Mouse (Mus musculus) layer of hippocampus, adult 18-20 months (tissue): ENCODE results near the gene Ykt6. TPM values are rescaled to one million over a fixed set of nuclear protein-coding genes. Genes with fewer than 3 reads are reported as not detected.

Experiments
- DNase-seq, 2 experiments: peaks; one replicate each; pipeline ENCODE4 v3.0.0; 2022; ENCODE audit warnings: low spot score in 2 of 2
- total RNA-seq, 2 experiments: library from RNA; stranded (reverse); gene quantifications; 2 replicates each; pipeline ENCODE4 v1.2.3; 2021

Gene Ykt6
- total RNA-seq, 2 experiments from 2014 or later: 69.3 to 71.0 TPM

DNA sequence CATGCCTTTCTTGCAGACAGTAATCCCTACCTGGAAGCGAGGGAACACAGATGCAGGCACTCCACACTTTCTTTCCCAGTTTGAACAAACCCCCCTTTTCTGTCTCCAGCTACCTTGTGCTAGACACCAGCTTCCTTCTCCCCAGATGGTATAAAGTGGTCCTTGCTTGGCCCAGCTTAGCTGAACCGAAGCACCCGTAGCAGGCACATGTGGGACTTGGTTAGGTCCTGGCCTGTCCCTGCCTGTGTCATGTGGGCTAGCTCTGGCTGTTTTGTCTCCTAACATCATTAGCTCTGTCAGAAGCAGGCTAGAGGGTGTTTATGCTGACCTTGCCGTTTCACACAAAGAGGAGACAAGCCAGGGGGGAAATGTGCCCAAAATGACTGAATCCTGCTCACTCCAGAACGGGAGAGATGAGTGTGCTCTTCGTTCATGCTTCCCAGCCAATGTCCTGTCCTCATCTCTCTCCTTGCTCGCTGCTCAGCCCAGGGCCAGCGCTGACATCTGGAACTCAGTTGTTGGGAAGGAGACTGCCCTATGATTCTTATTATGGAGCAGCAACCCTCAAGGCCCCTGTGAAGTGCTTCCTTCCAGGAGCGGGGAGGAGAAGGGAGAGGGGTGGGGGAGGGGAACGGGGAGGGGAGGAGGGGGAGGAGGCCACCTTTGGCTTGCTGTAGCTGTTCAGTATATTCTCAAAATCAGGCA, 6.8 kb upstream of the Ykt6 start:
- no peak for DNase-seq

DNA sequence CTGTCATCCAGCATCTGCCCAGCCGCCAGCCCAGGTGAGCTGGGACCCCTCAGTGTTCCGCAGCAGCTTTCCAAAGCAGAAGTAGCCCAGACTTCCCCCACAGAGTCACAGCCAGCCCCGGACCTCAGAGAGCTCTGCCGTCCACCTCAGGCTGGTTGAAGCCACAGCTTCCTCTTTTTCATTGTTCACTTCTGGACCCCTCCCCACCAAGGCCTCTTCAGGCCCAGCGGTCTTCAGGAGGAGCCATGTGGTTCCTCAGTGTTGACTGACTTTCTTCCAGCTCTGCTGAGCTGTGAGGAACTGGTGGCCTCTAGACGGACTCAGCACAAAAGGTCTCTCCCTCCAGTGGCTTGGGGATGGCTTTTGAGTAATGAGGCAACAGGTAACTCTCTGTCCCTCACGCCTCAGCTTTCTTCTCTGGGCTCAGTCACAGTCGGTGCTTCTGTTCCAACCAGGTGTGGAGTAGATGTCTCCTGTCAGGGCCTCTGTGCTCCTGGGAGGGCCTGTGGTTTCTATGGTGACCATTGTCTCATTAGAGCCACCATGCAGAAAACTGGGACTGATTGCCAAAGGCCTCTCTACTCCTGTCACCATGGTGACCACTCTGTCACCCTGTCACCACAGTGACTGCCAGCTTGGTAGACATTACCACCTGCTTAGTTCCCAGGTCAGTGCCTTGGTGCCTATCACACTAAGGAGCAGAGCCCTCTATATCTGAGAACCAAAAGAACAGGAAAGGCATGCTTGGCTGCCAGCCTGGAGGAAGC, 5.7 kb upstream of the Ykt6 start, which contains the start of gene Gck:
Gck (minus strand) TSS at position 496 of the 767 bp plus-strand sequence.
- no peak for DNase-seq

- DNase-seq: no peak
Measured at GRCm38 (mm10) chr11:5952501-5952900, 3.0 kb upstream of the Ykt6 start.

DNA sequence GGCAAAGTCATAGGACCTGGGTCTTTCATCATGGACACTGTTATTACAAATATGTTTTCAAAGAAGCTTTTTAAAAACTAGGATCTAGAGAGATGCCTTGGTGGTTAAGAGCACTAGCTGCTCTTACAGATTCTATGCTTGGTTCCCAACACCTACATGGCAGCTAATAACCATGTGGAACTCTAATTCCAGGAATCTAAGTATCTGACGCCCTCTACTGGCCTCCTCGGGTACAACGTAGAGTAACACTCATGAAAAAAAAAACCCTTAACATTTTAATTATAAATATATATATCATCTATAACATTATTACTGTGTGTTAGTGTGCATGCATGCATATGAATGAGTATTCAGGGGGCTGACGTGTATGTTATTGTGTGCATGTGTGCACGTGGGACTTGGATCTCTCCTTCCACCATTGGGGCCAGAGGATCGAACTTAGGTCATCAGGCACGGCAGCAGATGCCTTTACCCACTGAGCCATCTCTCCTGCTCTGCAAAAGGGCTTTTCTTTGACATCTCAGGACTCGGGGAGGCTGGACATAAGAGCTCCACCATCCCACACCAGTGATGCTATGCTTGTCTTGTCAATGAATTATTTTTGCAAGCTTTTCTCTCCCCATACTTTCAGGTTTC, 2.2 kb upstream of the Ykt6 start:
- no peak for DNase-seq

- DNase-seq: no peak
Measured at GRCm38 (mm10) chr11:5954435-5954834, 1.1 kb upstream of the Ykt6 start.

GRCm38 (mm10) chr11:5954965-5955504, 458 bp upstream of the Ykt6 start:
- DNase-seq: peak in 1 of 2 experiments; percentile 53

- DNase-seq: no peak
Measured at GRCm38 (mm10) chr11:5960051-5960450, 4.6 kb downstream of the Ykt6 start.

DNA sequence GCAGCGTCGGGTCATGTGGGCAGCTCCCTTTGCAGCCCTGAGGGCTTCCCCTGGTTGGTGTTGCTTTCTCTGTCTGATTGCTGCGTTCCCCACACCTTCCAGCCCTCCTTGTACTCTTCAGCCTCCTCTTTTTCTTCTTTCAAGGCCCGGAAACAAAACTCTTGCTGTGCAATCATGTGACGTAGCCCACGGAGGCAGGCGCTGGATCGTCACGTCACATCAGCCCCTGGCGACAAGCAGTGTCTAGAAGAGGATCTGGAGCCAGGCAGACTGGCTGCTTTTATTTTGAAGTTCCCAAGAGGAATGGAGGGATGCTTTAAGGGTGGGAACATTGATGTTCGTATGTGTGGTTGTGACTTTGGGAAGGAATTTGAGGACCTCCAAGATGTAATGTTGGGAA, 10.4 kb downstream of the Ykt6 start:
- peak in 1 of 2 experiments; percentile 49 for DNase-seq

GRCm38 (mm10) chr11:5966751-5967150, 11.3 kb downstream of the Ykt6 start:
- DNase-seq: no peak

- DNase-seq: no peak
Measured at GRCm38 (mm10) chr11:5968223-5968622, 12.7 kb downstream of the Ykt6 start.

- no peak for DNase-seq
Measured at GRCm38 (mm10) chr11:5971202-5971601, 15.7 kb downstream of the Ykt6 start.

- no peak for DNase-seq
Measured at GRCm38 (mm10) chr11:5973151-5973550, 17.7 kb downstream of the Ykt6 start.

- DNase-seq: no peak
Measured at GRCm38 (mm10) chr11:5974053-5974452, 18.6 kb downstream of the Ykt6 start.

DNA sequence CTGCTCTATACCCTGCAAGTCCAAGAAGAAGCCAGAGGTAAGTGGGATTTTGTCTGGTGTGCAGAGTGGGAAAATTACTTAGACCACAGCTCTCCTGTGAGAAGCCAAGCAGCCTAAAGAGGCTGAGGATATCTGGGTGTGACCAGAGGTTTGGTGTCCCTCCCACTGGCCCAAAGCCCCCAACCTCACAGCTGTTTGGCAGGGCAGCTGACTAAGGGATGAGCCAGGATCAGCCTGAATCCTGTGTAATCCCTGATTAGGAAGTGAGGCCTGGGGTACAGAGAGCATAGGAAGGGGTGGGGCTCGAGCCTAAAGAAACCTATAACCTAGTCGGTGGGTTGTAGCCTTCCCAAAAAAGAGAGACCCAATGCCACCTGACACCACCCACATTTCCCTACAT, 19.6 kb downstream of the Ykt6 start:
- no peak for DNase-seq

- DNase-seq: no peak
Measured at GRCm38 (mm10) chr11:5976106-5976505, 20.6 kb downstream of the Ykt6 start.

DNA sequence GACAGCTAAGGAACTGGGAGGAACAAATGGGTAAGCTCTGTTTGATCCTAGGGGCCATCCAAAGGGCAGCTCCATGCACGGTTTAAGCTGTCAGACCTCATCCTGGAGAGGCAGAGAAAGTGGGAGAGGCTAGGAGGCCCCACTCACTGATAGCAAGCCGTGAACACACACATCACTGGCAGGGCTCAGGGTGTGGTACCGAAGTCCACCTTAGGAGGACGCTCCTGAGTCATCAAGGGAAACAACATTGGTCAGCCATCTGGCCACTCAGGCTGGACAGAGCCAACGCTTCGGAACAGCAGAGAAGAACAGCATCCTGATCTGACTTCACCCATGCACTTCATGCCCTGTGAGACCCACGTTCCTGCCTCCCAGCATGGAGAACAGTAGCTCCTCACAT, 23.6 kb downstream of the Ykt6 start:
- DNase-seq: no peak

DNA sequence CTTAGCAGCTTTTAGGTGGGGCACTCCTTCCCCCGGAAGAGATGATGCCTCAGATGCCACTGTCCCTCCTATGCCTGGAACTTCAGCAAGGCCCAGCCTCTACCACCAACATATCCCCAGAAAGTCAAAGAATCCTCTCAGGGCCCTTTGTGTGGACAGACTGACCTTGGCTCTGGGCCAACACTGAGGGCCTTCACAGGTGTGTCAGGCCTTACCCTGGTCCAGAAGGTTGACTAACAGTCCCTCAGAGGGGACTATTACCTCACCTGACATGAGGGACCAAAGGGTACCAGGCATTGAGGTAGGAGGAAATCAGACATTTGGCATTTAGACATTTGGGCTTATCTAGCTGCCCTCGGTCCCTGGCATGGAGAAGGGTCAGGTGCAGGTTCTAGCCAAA, 24.6 kb downstream of the Ykt6 start:
- no peak for DNase-seq

DNA sequence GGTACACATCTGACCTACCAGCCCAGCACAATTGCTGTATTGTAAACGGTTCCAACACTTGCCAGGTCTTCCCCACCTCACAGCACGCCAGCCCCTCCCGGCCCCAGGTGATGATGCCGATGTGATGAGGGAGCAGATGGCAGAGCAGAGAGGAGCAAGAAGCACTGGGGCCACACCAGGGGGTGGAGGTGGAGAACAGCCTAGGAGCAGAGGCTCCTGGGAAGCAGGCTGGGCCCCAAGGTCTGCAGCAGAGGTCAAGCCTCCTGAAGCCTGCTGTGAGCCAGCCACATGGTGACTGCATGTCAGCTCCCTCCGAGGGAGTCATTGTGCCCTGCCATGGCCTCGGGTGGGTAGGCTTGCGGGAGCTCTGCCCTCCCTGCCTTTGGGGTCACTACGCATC, 25.1 kb downstream of the Ykt6 start:
- no peak for DNase-seq

- no peak for DNase-seq
Measured at GRCm38 (mm10) chr11:5981323-5981722, 25.8 kb downstream of the Ykt6 start.

DNA sequence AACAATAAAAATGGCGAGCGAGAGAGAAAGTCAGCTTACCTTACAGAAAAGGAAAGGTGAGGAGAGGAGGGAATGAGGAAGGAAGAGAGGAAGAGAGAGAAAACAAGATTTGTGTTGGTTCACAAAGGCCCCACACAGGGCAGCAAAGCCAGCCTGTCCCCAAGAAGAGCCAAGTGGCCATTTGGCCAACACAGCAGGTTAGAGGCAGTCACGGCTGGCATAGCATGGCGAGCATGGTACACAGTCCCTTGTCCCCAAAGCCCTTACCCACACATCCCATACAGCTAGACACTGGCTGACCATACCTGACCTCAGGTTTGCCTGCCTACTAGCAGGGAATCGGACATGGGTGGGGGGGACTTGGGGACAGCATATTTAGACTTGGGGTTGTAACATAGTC, 28.1 kb downstream of the Ykt6 start:
- no peak for DNase-seq

- no peak for DNase-seq
Measured at GRCm38 (mm10) chr11:5988126-5988525, 32.6 kb downstream of the Ykt6 start.
